Mouse (Mus musculus) thymus, adult 18-20 months (tissue): ENCODE results near the gene Nek5.
"Not testable (repeated sequence)": the region's sequence is repeated elsewhere in the genome, so short reads cannot be mapped to it uniquely, and the experiment has no call there.

Experiments used
- DNase-seq, 2 experiments: peaks; one replicate each; pipeline ENCODE4 v3.0.0; 2022; ENCODE audit warnings: mixed read lengths in 2 of 2

Gene Nek5

GRCm38 (mm10) chr8:22124220-22125152 is at the start of gene Nek5:
Nek5 (minus strand) TSS chr8:22125053.
- DNase-seq = peak; percentile 4 to 12

- DNase-seq = no peak
These were observed 44.3 kb upstream of the Nek5 start for GRCm38 (mm10) chr8:22169167-22169566.

- peak; percentile 77 for DNase-seq
These were observed 41.3 kb upstream of the Nek5 start, which contains the start of gene Nek3 for GRCm38 (mm10) chr8:22166080-22166603. Nek3 (minus strand) TSS chr8:22166435.

- no peak for DNase-seq
These were observed 40.6 kb upstream of the Nek5 start for GRCm38 (mm10) chr8:22165251-22166079.

- DNase-seq = no peak
These were observed 39.6 kb upstream of the Nek5 start for GRCm38 (mm10) chr8:22164431-22164830.

GRCm38 (mm10) chr8:22162206-22162605 is 37.4 kb upstream of the Nek5 start:
- no peak for DNase-seq

- DNase-seq = no peak
These were observed 25.5 kb upstream of the Nek5 start for GRCm38 (mm10) chr8:22150345-22150663.

- no peak for DNase-seq
These were observed 24.9 kb upstream of the Nek5 start for GRCm38 (mm10) chr8:22149643-22150344.

GRCm38 (mm10) chr8:22148367-22148740 is 23.5 kb upstream of the Nek5 start:
- no peak for DNase-seq

- no peak for DNase-seq
These were observed 23.0 kb upstream of the Nek5 start for GRCm38 (mm10) chr8:22147706-22148366.

GRCm38 (mm10) chr8:22145831-22146230 is 21.0 kb upstream of the Nek5 start:
- no peak for DNase-seq

GRCm38 (mm10) chr8:22143764-22144491 is 19.1 kb upstream of the Nek5 start:
- no peak for DNase-seq

GRCm38 (mm10) chr8:22142592-22142991 is 17.7 kb upstream of the Nek5 start:
- DNase-seq = no peak

GRCm38 (mm10) chr8:22141836-22142385 is 17.1 kb upstream of the Nek5 start:
- no peak for DNase-seq

- DNase-seq = not testable (repeated sequence)
These were observed 11.6 kb upstream of the Nek5 start for GRCm38 (mm10) chr8:22136462-22136861.

- no peak for DNase-seq
These were observed 9.9 kb upstream of the Nek5 start for GRCm38 (mm10) chr8:22134750-22135135.

GRCm38 (mm10) chr8:22134078-22134749 is 9.4 kb upstream of the Nek5 start:
- DNase-seq = no peak

GRCm38 (mm10) chr8:22132062-22132461 is 7.2 kb upstream of the Nek5 start:
- no peak for DNase-seq

- DNase-seq = no peak
These were observed 17.8 kb downstream of the Nek5 start for GRCm38 (mm10) chr8:22107020-22107419.

- no peak for DNase-seq
These were observed 33.3 kb downstream of the Nek5 start for GRCm38 (mm10) chr8:22091568-22091967.

- no peak for DNase-seq
These were observed 35.6 kb downstream of the Nek5 start for GRCm38 (mm10) chr8:22089226-22089625.
